8 mouse cellular contexts compared by ENCODE assay signal in genomic region chr15:82212752-82213063, GRCm38 (mm10). TPM values are rescaled to one million over a fixed set of nuclear protein-coding genes. Genes with fewer than 3 reads are reported as not detected.
DNase-seq lines count a peak whose midpoint lies in the region; ATAC-seq and TF ChIP-seq lines count a peak whose summit lies in the region.

Gene Shisa8, minus strand, starts transcription at chr15:82212815.

- intact Hi-C loops in left cerebral cortex, postnatal 14 days (cut with DNase I), result no loop called here

- WGBS in kidney, postnatal 0 days, result under 1% methylated on average over 16 of the region's 34 CpGs
- WGBS in hindbrain, embryonic 12.5 days, result 0% methylated on average over 9 of the region's 34 CpGs
- WGBS in midbrain, embryonic 16.5 days, result 0% methylated on average over 13 of the region's 34 CpGs

- peaks cover 51% of the 10 kb centered on the region for H3K27me3 ChIP-seq in kidney, postnatal 0 days (ENCODE audit: insufficient read depth, low read length)
- H3K27me3 ChIP-seq in hindbrain, embryonic 12.5 days, result peaks cover 94% of the 10 kb centered on the region
- H3K27me3 ChIP-seq in midbrain, embryonic 16.5 days (ENCODE audit: control insufficient read depth, insufficient read depth, low read depth, low read length), result peaks cover 64% of the 10 kb centered on the region

- H3K4me1 ChIP-seq in kidney, postnatal 0 days (replicated peaks; ENCODE audit: insufficient read depth, low read length), result peaks cover 11% of the 10 kb centered on the region; the same call in 1 of the 2 replicates
- H3K4me1 ChIP-seq in hindbrain, embryonic 12.5 days, result peaks cover 36% of the 10 kb centered on the region
- H3K4me1 ChIP-seq in midbrain, embryonic 16.5 days (ENCODE audit: control insufficient read depth, insufficient read depth, low read length), result peaks cover 20% of the 10 kb centered on the region

- H3K4me2 ChIP-seq in kidney, postnatal 0 days (ENCODE audit: low read length), result peak within 1 kb of the TSS; percentile 81
- peak within 1 kb of the TSS; percentile 69 for H3K4me2 ChIP-seq in hindbrain, embryonic 12.5 days (replicated peaks)
- peak within 1 kb of the TSS; percentile 67 for H3K4me2 ChIP-seq in midbrain, embryonic 16.5 days (ENCODE audit: low read length)

- no peak for TF ChIP-seq CTCF in kidney, postnatal 0 days (IDR thresholded peaks at IDR 0.05; ENCODE audit: low read depth)

- H3K27ac ChIP-seq in kidney, postnatal 0 days, result no peak within 1 kb of the TSS
- H3K27ac ChIP-seq in hindbrain, embryonic 12.5 days, result no peak within 1 kb of the TSS
- H3K27ac ChIP-seq in midbrain, embryonic 16.5 days (ENCODE audit: low read length), result no peak within 1 kb of the TSS

- ATAC-seq in kidney, postnatal 0 days (replicated peaks; ENCODE audit: low FRiP score, low read depth), result no peak
- ATAC-seq in hindbrain, embryonic 12.5 days (ENCODE audit: low FRiP score), result no peak
- no peak; the same call in 1 of the 2 replicates for ATAC-seq in midbrain, embryonic 16.5 days

- no peak for DNase-seq in kidney, postnatal 0 days (ENCODE audit: low spot score)
- DNase-seq in kidney, postnatal 14 days, result no peak
- DNase-seq in cerebellum, postnatal 14 days, result peak; percentile 75 to 82
- no peak for DNase-seq in layer of hippocampus, adult 8-10 months (ENCODE audit: low spot score in 2 of 2)
- DNase-seq in left cerebral cortex, postnatal 14 days (ENCODE audit: low spot score in 2 of 2), result no peak
- no peak for DNase-seq in left cerebral cortex, adult 18-20 months (ENCODE audit: low spot score in 2 of 2)

- no peaks in the 10 kb centered on the region for H3K36me3 ChIP-seq in kidney, postnatal 0 days (ENCODE audit: insufficient read depth, low read length)
- H3K36me3 ChIP-seq in hindbrain, embryonic 12.5 days, result no peaks in the 10 kb centered on the region
- no peaks in the 10 kb centered on the region for H3K36me3 ChIP-seq in midbrain, embryonic 16.5 days (ENCODE audit: control insufficient read depth, insufficient read depth, low read length)

- no peaks in the 10 kb centered on the region for H3K9me3 ChIP-seq in kidney, postnatal 0 days (replicated peaks; ENCODE audit: low read length)
- no peaks in the 10 kb centered on the region for H3K9me3 ChIP-seq in hindbrain, embryonic 12.5 days (replicated peaks)
- H3K9me3 ChIP-seq in midbrain, embryonic 16.5 days (replicated peaks; ENCODE audit: control insufficient read depth, low read length, poor library complexity, severe bottlenecking), result no peaks in the 10 kb centered on the region

- peak within 1 kb of the TSS; percentile 35; the same call in 1 of the 2 replicates for H3K9ac ChIP-seq in kidney, postnatal 0 days (ENCODE audit: low read depth, low read length)
- H3K9ac ChIP-seq in hindbrain, embryonic 12.5 days, result peak within 1 kb of the TSS; percentile 54
- H3K9ac ChIP-seq in midbrain, embryonic 16.5 days (ENCODE audit: low read depth, low read length), result peak within 1 kb of the TSS; percentile 54

- peak within 1 kb of the TSS; percentile 48 for H3K4me3 ChIP-seq in kidney, postnatal 0 days (replicated peaks; ENCODE audit: low read depth, low read length)
- H3K4me3 ChIP-seq in hindbrain, embryonic 12.5 days, result peak within 1 kb of the TSS; percentile 40
- H3K4me3 ChIP-seq in midbrain, embryonic 16.5 days (ENCODE audit: low read depth, low read length), result peak within 1 kb of the TSS; percentile 46

RNA-seq across cellular contexts. Expression of gene Shisa8, which starts in this region (rescaled TPM):
- polyA plus RNA-seq in kidney, postnatal 0 days (2015; fragmentation: Nextera tagmentation; extraction: Ambion mirVana), result 0.66 and 0.96 TPM in 2 replicates
- 1.6 and 1.7 TPM in 2 replicates for polyA plus RNA-seq in hindbrain, embryonic 12.5 days (2016; fragmentation: Nextera tagmentation; extraction: Ambion mirVana)
- polyA plus RNA-seq in midbrain, embryonic 16.5 days (2015; fragmentation: Nextera tagmentation; extraction: Ambion mirVana), result 0.77 and 1.0 TPM in 2 replicates
- 1 to 10 TPM; 1.6 to 3.5 (median 2.0) TPM for total RNA-seq in layer of hippocampus, adult 8-10 months (2022)
- 1 to 10 TPM; 4.1 to 4.7 TPM for total RNA-seq in left cerebral cortex, postnatal 14 days (2021)
- 1 to 10 TPM; 2.6 to 3.0 TPM for total RNA-seq in left cerebral cortex, adult 18-20 months (2021)

Comparison
In these comparisons a context has a peak if more than half of its experiments do, and no peak if none do; other contexts are left out.
1. DNase-seq: peak in cerebellum, postnatal 14 days (2 of 2); none in kidney, postnatal 0 days (single experiment), kidney, postnatal 14 days (single experiment), layer of hippocampus, adult 8-10 months (0 of 2), left cerebral cortex, postnatal 14 days (0 of 2) and left cerebral cortex, adult 18-20 months (0 of 2).
2. Peak in every context shown above with its lines, with median percentiles within 50 percentile points of each other: H3K4me2 ChIP-seq, H3K4me3 ChIP-seq and H3K9ac ChIP-seq.